Mouse (Mus musculus) CH12.LX (cell line): ENCODE measurements around the gene CK137956. TPM values are rescaled to one million over a fixed set of nuclear protein-coding genes. Genes with fewer than 3 reads are reported as not detected.

Experiments used
- DNase-seq: peaks from one replicate; pipeline ENCODE4 v3.0.0-alpha.2; 2013; ENCODE audit errors: extremely low read depth
- H3K27ac ChIP-seq: 2 replicates; pipeline ENCODE4 v1.5.1; 2012; ENCODE audit warnings: low read depth, mild to moderate bottlenecking, control low read depth, moderate library complexity; ENCODE audit not compliant: insufficient read depth
- H3K27me3 ChIP-seq: replicated peaks from 2 replicates; pipeline ENCODE3; 2012; ENCODE audit warnings: inconsistent platforms
- H3K36me3 ChIP-seq, 2 experiments: replicated peaks in 1 of 2; 2 replicates each; pipeline versions ENCODE3 to v1.6.1; 2012; ENCODE audit warnings: inconsistent platforms in 1 of 2, low read length in 1 of 2, mild to moderate bottlenecking in 1 of 2, mixed read lengths in 1 of 2, moderate library complexity in 1 of 2; ENCODE audit not compliant: control insufficient read depth in 1 of 2, insufficient read depth in 1 of 2
- H3K4me1 ChIP-seq, 2 experiments: 2 replicates each; pipeline ENCODE4 v1.6.1; 2012; ENCODE audit warnings: inconsistent platforms in 1 of 2, moderate library complexity in 1 of 2; ENCODE audit not compliant: insufficient read depth in 2 of 2, control insufficient read depth in 1 of 2
- H3K4me2 ChIP-seq: 2 replicates; pipeline ENCODE4 v1.6.1; 2012; ENCODE audit warnings: low read depth, mild to moderate bottlenecking, control low read depth; ENCODE audit not compliant: poor library complexity, insufficient read depth, severe bottlenecking
- H3K4me3 ChIP-seq, 3 experiments: fragments of 150-350 bp in 1 of 3; sonication (generic) in 1 of 3; replicated peaks in 1 of 3; 2 replicates each; pipeline versions ENCODE3 to v1.5.1; 2011 to 2012; ENCODE audit warnings: low read depth in 2 of 3, low read length in 2 of 3, mild to moderate bottlenecking in 2 of 3, moderate library complexity in 2 of 3, control low read depth in 1 of 3, improper control_type of control experiment in 1 of 3, inconsistent platforms in 1 of 3, mixed read lengths in 1 of 3; ENCODE audit not compliant: poor library complexity in 1 of 3
- H3K79me2 ChIP-seq: replicated peaks from 2 replicates; pipeline ENCODE4 v1.6.1; 2012; ENCODE audit warnings: mild to moderate bottlenecking, moderate library complexity; ENCODE audit not compliant: control insufficient read depth, poor library complexity, insufficient read depth, severe bottlenecking; ENCODE audit errors: extremely low read depth
- H3K9ac ChIP-seq: 2 replicates; pipeline ENCODE4 v1.6.1; 2012; ENCODE audit warnings: low read depth, mild to moderate bottlenecking, control low read depth, moderate library complexity; ENCODE audit not compliant: insufficient read depth
- H3K9me3 ChIP-seq: replicated peaks from 2 replicates; pipeline ENCODE3; 2012; ENCODE audit warnings: low read length, inconsistent platforms, mixed read lengths
- BHLHE40 ChIP-seq: IDR thresholded peaks from 2 replicates; pipeline ENCODE4 v1.6.1; 2011; ENCODE audit warnings: mild to moderate bottlenecking, low read depth, low read length, improper control_type of control experiment
- CHD2 ChIP-seq: IDR thresholded peaks from 2 replicates; pipeline ENCODE4 v1.6.1; 2011; ENCODE audit warnings: low read length, improper control_type of control experiment
- ELF1 ChIP-seq: IDR thresholded peaks from 2 replicates; pipeline ENCODE4 v1.6.1; 2014; ENCODE audit warnings: low read depth, mild to moderate bottlenecking, inconsistent platforms, low read length, improper control_type of control experiment
- GABPA ChIP-seq: IDR thresholded peaks from 2 replicates; pipeline ENCODE4 v1.6.1; 2012; ENCODE audit warnings: low read depth, low read length, improper control_type of control experiment, inconsistent platforms; ENCODE audit not compliant: insufficient replicate concordance
- MAFK ChIP-seq: IDR thresholded peaks from 2 replicates; pipeline ENCODE4 v1.6.1; 2011; ENCODE audit warnings: low read length, improper control_type of control experiment; ENCODE audit not compliant: insufficient replicate concordance
- MAX ChIP-seq: IDR thresholded peaks from 2 replicates; pipeline ENCODE4 v1.6.1; 2011; ENCODE audit warnings: low read length, improper control_type of control experiment
- MXI1 ChIP-seq: IDR thresholded peaks from 2 replicates; pipeline ENCODE4 v1.6.1; 2011; ENCODE audit warnings: mild to moderate bottlenecking, low read depth, low read length, improper control_type of control experiment
- MYC ChIP-seq: IDR thresholded peaks from 2 replicates; pipeline ENCODE4 v1.6.1; 2011; ENCODE audit warnings: low read depth, mild to moderate bottlenecking, improper control_type of control experiment, low read length
- NELFE ChIP-seq: IDR thresholded peaks from 2 replicates; pipeline ENCODE4 v1.6.1; 2011; ENCODE audit warnings: low read depth, low read length, improper control_type of control experiment
- PAX5 ChIP-seq: IDR thresholded peaks from 2 replicates; pipeline ENCODE4 v1.6.1; 2012; ENCODE audit warnings: low read length, inconsistent platforms, mixed read lengths
- POLR2AphosphoS2 ChIP-seq: IDR thresholded peaks from 2 replicates; pipeline ENCODE4 v1.6.1; 2011; ENCODE audit warnings: low read depth, low read length, improper control_type of control experiment
- SIN3A ChIP-seq: IDR thresholded peaks from 2 replicates; pipeline ENCODE4 v1.6.1; 2012; ENCODE audit warnings: low read length, improper control_type of control experiment, inconsistent platforms
- SMC3 ChIP-seq: IDR thresholded peaks from 2 replicates; pipeline ENCODE4 v1.6.1; 2011; ENCODE audit warnings: low read depth, low read length, improper control_type of control experiment
- USF2 ChIP-seq: conservative IDR thresholded peaks from 2 replicates; pipeline ENCODE4 v1.6.1; 2011; ENCODE audit warnings: low read depth, low read length, improper control_type of control experiment
- ZMIZ1 ChIP-seq: IDR thresholded peaks from 2 replicates; pipeline ENCODE4 v1.6.1; 2012; ENCODE audit warnings: low read depth, mild to moderate bottlenecking, inconsistent platforms, low read length, improper control_type of control experiment
- dilution Hi-C: fragments of 300-500 bp; cut with MboI; formaldehyde crosslinking; loops from 2 replicates; pipeline ENCODE4 v1.14.3; 2020; ENCODE audit warnings: low sequenced_read_pairs; ENCODE audit not compliant: extremely low pct_unique_long_range_greater_than_20kb, extremely low pct_ligation_motif_present
- in situ Hi-C: fragments of 300-500 bp; cut with MboI; formaldehyde crosslinking; loops from 3 replicates; pipeline ENCODE4 v1.14.3; 2019; ENCODE audit warnings: low sequenced_read_pairs, low pct_ligation_motif_present, low pct_unique_long_range_greater_than_20kb, mixed read lengths
- polyA plus RNA-seq: library from polyadenylated mRNA; unstranded; fragments of >175 nt; gene quantifications from 2 replicates; pipeline ENCODE4 v1.2.1, GENCODE M21; 2012; ENCODE audit warnings: low read depth; ENCODE audit not compliant: insufficient read length
- total RNA-seq, 2 experiments: library from RNA; depleted of rRNA; stranded (reverse); fragments of 300-350 nt in 1 of 2; fragments of >200 nt in 1 of 2; gene quantifications; 2 replicates each; pipeline ENCODE4 v1.2.3; 2012 to 2014

The CK137956 gene
- total and polyA plus RNA-seq, 3 experiments: not detected

DNA sequence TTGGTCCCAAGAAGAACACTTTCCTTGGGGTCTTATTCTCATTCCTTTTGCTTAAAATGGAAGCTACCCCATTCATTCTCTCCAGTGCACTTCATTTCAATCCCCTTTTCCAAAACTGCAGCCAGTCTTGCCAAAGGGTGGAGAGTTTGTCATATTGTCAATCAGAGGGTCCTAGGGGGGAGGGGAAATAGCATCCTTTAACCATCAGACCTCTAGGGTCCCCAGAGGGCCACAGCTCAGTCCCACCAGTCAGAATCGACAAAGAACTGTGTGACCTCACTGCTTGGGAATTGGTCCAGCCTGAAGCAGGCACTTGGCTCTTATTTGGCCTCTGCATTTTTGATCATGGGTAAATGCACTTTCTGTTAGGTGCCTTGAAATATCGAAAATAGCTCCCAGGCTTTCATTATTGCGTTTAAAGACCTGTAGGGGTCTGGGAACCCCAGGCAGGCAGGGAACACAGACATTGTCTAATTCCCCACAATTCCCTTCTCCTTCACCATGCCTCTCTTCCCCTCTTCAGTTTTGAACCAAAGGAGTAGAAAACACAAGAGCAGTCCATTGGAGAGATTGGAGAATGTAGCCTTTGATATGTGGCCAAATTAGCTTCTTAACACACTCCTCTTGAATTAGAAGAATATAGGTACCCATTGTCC, 34.2 kb upstream of the CK137956 start:
- Histone ChIP-seq H3K9ac (no peak overlapping the region), H3K9me3 (peaks cover 93% of the 10 kb centered on the region), H3K79me2 (no peaks in the 10 kb centered on the region), H3K27me3 (no peaks in the 10 kb centered on the region), H3K4me3 (no peak overlapping the region), H3K4me2 (no peak overlapping the region), H3K4me1 (no peaks in the 10 kb centered on the region), H3K27ac (no peak overlapping the region), H3K36me3 (no peaks in the 10 kb centered on the region)
- no peak for DNase-seq
- TF ChIP-seq MYC: no peak
- dilution Hi-C loops: no loop called here
- in situ Hi-C loops: loop anchor here (25.0 kb wide), 1 partner anchor 532 kb away; no protein-coding TSS in a partner anchor

DNA sequence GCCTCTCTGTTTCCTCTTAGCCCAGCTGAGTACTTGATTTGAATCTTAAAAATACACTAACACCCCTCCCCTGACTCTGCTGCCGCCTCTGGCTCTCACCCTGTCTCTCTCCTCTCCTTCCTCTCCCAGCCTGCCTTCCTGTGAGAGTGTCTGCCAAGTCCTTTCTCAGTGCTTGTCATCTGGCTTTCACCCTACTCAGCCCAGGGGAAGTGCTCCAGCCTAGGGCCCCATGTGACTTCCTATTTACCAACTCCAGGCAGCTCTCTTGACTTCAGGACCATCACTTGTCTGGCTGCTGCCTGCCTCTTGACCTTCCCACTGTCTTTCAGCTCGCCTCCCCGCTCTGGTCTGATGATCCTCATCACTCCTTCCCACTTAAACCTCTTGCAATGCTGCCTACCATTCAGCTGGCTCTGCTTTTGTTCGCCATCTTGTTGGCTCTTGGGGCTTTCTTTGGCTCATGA, 31.9 kb upstream of the CK137956 start:
- Histone ChIP-seq H3K4me3 (no peak overlapping the region), H3K9me3 (peaks cover 91% of the 10 kb centered on the region), H3K79me2 (no peaks in the 10 kb centered on the region), H3K4me1 (no peaks in the 10 kb centered on the region), H3K9ac (no peak overlapping the region), H3K27ac (no peak overlapping the region), H3K36me3 (no peaks in the 10 kb centered on the region), H3K4me2 (no peak overlapping the region), H3K27me3 (no peaks in the 10 kb centered on the region)
- dilution Hi-C loops: no loop called here
- TF ChIP-seq SIN3A (no peak), ZMIZ1 (no peak), CHD2 (no peak), PAX5 (no peak), MAFK (no peak), NELFE (no peak), USF2 (no peak), SMC3 (no peak), MXI1 (no peak), MAX (no peak), GABPA (no peak), BHLHE40 (no peak), ELF1 (no peak), POLR2AphosphoS2 (no peak)
- in situ Hi-C loops: loop anchor here (25.0 kb wide), 1 partner anchor 535 kb away; no protein-coding TSS in a partner anchor
- no peak for DNase-seq
